28 mouse cellular contexts compared by ENCODE assay signal in genomic region chr2:7796415-7796814, GRCm38 (mm10).
DNase-seq lines count a peak whose midpoint lies in the region; ATAC-seq and TF ChIP-seq lines count a peak whose summit lies in the region.
"Had no signal": no experiment of that assay in that cellular context is flagged by ENCODE, and none has a peak within 500 bp of the region (broad histone marks: within the 10 kb centered on the region; RNA-seq: fewer than 3 reads in every experiment).

No protein-coding gene starts in this region.

- H3K36me3 ChIP-seq in kidney, postnatal 0 days (ENCODE audit: insufficient read depth, low read length), result no peaks in the 10 kb centered on the region
- no peaks in the 10 kb centered on the region for H3K36me3 ChIP-seq in MEL (ENCODE audit: control insufficient read depth in 1 of 2, insufficient read depth in 2 of 2, low read length in 2 of 2)
- no peaks in the 10 kb centered on the region for H3K36me3 ChIP-seq in midbrain, postnatal 0 days (ENCODE audit: insufficient read depth, low read length)
- H3K36me3 ChIP-seq in neural tube, embryonic 15.5 days, result no peaks in the 10 kb centered on the region
- H3K36me3 ChIP-seq: embryonic facial prominence, embryonic 10.5 days; embryonic facial prominence, embryonic 13.5 days; forebrain, embryonic 12.5 days; forebrain, embryonic 15.5 days; heart, embryonic 12.5 days; heart, embryonic 15.5 days had no signal

- TF ChIP-seq EP300 in MEL (IDR thresholded peaks at IDR 0.05; ENCODE audit: low read depth in 1 of 2, low read length in 2 of 2), result no peak

- no peaks in the 10 kb centered on the region for H3K4me1 ChIP-seq in kidney, postnatal 0 days (replicated peaks; ENCODE audit: insufficient read depth, low read length)
- H3K4me1 ChIP-seq in MEL (ENCODE audit: control insufficient read depth in 1 of 2, insufficient read depth in 2 of 2, low read length in 2 of 2), result no peaks in the 10 kb centered on the region
- no peaks in the 10 kb centered on the region for H3K4me1 ChIP-seq in midbrain, postnatal 0 days (ENCODE audit: insufficient read depth, low read length)
- no peaks in the 10 kb centered on the region for H3K4me1 ChIP-seq in neural tube, embryonic 15.5 days
- H3K4me1 ChIP-seq: embryonic facial prominence, embryonic 10.5 days; embryonic facial prominence, embryonic 13.5 days; forebrain, embryonic 12.5 days; forebrain, embryonic 15.5 days; heart, embryonic 12.5 days; heart, embryonic 15.5 days had no signal

- WGBS in kidney, postnatal 0 days, result 52% methylated on average over 2 of the region's 2 CpGs
- WGBS in midbrain, postnatal 0 days, result 79% methylated on average over 2 of the region's 2 CpGs
- 81% methylated on average over 2 of the region's 2 CpGs for WGBS in neural tube, embryonic 15.5 days

- H3K79me2 ChIP-seq in MEL (ENCODE audit: control insufficient read depth, insufficient read depth, low read length, poor library complexity), result no peaks in the 10 kb centered on the region

- no peaks in the 10 kb centered on the region for H3K9me3 ChIP-seq in kidney, postnatal 0 days (replicated peaks; ENCODE audit: low read length)
- no peaks in the 10 kb centered on the region for H3K9me3 ChIP-seq in MEL (replicated peaks; ENCODE audit: insufficient read depth, low read length)
- H3K9me3 ChIP-seq in midbrain, postnatal 0 days (ENCODE audit: low read length), result no peaks in the 10 kb centered on the region
- H3K9me3 ChIP-seq in neural tube, embryonic 15.5 days (replicated peaks), result no peaks in the 10 kb centered on the region
- H3K9me3 ChIP-seq: embryonic facial prominence, embryonic 10.5 days; embryonic facial prominence, embryonic 13.5 days; forebrain, embryonic 12.5 days; forebrain, embryonic 15.5 days; heart, embryonic 15.5 days had no signal

- no peak for ATAC-seq in kidney, postnatal 0 days (replicated peaks; ENCODE audit: low FRiP score, low read depth)
- peak; percentile 75 to 80; a peak in 3 of 4 replicates for ATAC-seq in hematopoietic stem cell, adult 5-6 weeks (replicated peaks in 1 of 2; ENCODE audit: insufficient read depth in 1 of 2, low FRiP score in 2 of 2, low TSS enrichment in 1 of 2, low read depth in 1 of 2, poor library complexity in 2 of 2, severe bottlenecking in 2 of 2)
- ATAC-seq in midbrain, postnatal 0 days (ENCODE audit: low FRiP score), result no peak
- no peak for ATAC-seq in neural tube, embryonic 15.5 days (ENCODE audit: low FRiP score)
- ATAC-seq: activated CD4-positive, CD25-positive, alpha-beta regulatory T cell, adult 4 months; CD4-positive, CD25-positive, alpha-beta regulatory T cell, adult 4 months; forebrain, embryonic 15.5 days; hindbrain, postnatal 0 days; inflammation-experienced regulatory T-cells, adult 6 months had no signal

- H3K9ac ChIP-seq in kidney, postnatal 0 days (ENCODE audit: low read depth, low read length), result no peak overlapping the region
- H3K9ac ChIP-seq in MEL (ENCODE audit: control insufficient read depth, low read depth, low read length, poor library complexity, severe bottlenecking), result no peak overlapping the region
- H3K9ac ChIP-seq in midbrain, postnatal 0 days (replicated peaks; ENCODE audit: low read length, poor library complexity, severe bottlenecking), result no peak overlapping the region
- H3K9ac ChIP-seq in neural tube, embryonic 15.5 days (replicated peaks), result no peak overlapping the region
- H3K9ac ChIP-seq: embryonic facial prominence, embryonic 13.5 days; forebrain, embryonic 12.5 days; forebrain, embryonic 15.5 days; heart, embryonic 12.5 days; heart, embryonic 15.5 days; hindbrain, embryonic 14.5 days had no signal

- DNase-seq in kidney, postnatal 0 days (ENCODE audit: low spot score), result peak; percentile 33
- no peak for DNase-seq in kidney, adult 11 months
- DNase-seq in MEL (ENCODE audit: low read depth, low spot score), result peak; percentile 6
- no peak for DNase-seq in midbrain, postnatal 0 days (ENCODE audit: low spot score)
- DNase-seq: adrenal gland, adult 8-10 months; adrenal gland, postnatal 25 days; cerebellum, adult 18-20 months; cerebellum, adult 9-10 months; cerebellum, postnatal 14 days; embryo, embryonic 11 days; gastrocnemius, postnatal 25 days; heart, adult 18-20 months; heart, postnatal 10 days; heart, postnatal 36 days had no signal

- no peaks in the 10 kb centered on the region for H3K27me3 ChIP-seq in kidney, postnatal 0 days (ENCODE audit: insufficient read depth, low read length)
- H3K27me3 ChIP-seq in MEL (ENCODE audit: control insufficient read depth in 1 of 2, insufficient read depth in 2 of 2, low read length in 2 of 2), result no peaks in the 10 kb centered on the region
- no peaks in the 10 kb centered on the region for H3K27me3 ChIP-seq in midbrain, postnatal 0 days (ENCODE audit: insufficient read depth, low read length)
- H3K27me3 ChIP-seq in neural tube, embryonic 15.5 days (replicated peaks), result no peaks in the 10 kb centered on the region
- H3K27me3 ChIP-seq: embryonic facial prominence, embryonic 13.5 days; forebrain, embryonic 12.5 days; forebrain, embryonic 15.5 days; heart, embryonic 12.5 days; heart, embryonic 15.5 days had no signal

- no peak for TF ChIP-seq RAD21 in MEL (IDR thresholded peaks at IDR 0.05; ENCODE audit: low read depth, low read length)

- no peak overlapping the region for H3K4me3 ChIP-seq in kidney, postnatal 0 days (replicated peaks; ENCODE audit: low read depth, low read length)
- H3K4me3 ChIP-seq in MEL (ENCODE audit: control insufficient read depth in 1 of 2, insufficient read depth in 1 of 2, low read depth in 2 of 2, low read length in 2 of 2), result no peak overlapping the region
- H3K4me3 ChIP-seq in midbrain, postnatal 0 days (ENCODE audit: low read depth, low read length), result no peak overlapping the region
- H3K4me3 ChIP-seq in neural tube, embryonic 15.5 days (replicated peaks), result no peak overlapping the region
- H3K4me3 ChIP-seq: embryonic facial prominence, embryonic 10.5 days; embryonic facial prominence, embryonic 13.5 days; erythroblast, embryonic 14.5 days; forebrain, embryonic 12.5 days; forebrain, embryonic 15.5 days; heart, embryonic 12.5 days; heart, embryonic 15.5 days had no signal

- no peak for TF ChIP-seq CTCF in kidney, postnatal 0 days (IDR thresholded peaks at IDR 0.05; ENCODE audit: low read depth)
- TF ChIP-seq CTCF in MEL (IDR thresholded peaks at IDR 0.05 in 2 of 3, conservative IDR thresholded peaks at IDR 0.05 in 1 of 3; ENCODE audit: control insufficient read depth in 1 of 3, insufficient read depth in 1 of 3, low read depth in 2 of 3, low read length in 3 of 3, poor library complexity in 1 of 3, severe bottlenecking in 1 of 3), result no peak
- no peak for TF ChIP-seq CTCF in midbrain, postnatal 0 days (IDR thresholded peaks at IDR 0.05)

- TF ChIP-seq POLR2A in MEL (IDR thresholded peaks at IDR 0.05; ENCODE audit: control insufficient read depth in 1 of 2, insufficient read depth in 1 of 2, low read depth in 1 of 2, low read length in 2 of 2, poor library complexity in 1 of 2), result no peak

- no peak overlapping the region for H3K4me2 ChIP-seq in kidney, postnatal 0 days (ENCODE audit: low read length)
- no peak overlapping the region for H3K4me2 ChIP-seq in midbrain, postnatal 0 days (ENCODE audit: low read depth, low read length, poor library complexity, severe bottlenecking)
- no peak overlapping the region for H3K4me2 ChIP-seq in neural tube, embryonic 15.5 days
- H3K4me2 ChIP-seq: embryonic facial prominence, embryonic 13.5 days; forebrain, embryonic 12.5 days; forebrain, embryonic 15.5 days; heart, embryonic 12.5 days; heart, embryonic 15.5 days; hindbrain, embryonic 14.5 days had no signal

- no peak overlapping the region for H3K27ac ChIP-seq in kidney, postnatal 0 days
- H3K27ac ChIP-seq in MEL (ENCODE audit: control insufficient read depth, low read depth, low read length), result no peak overlapping the region
- H3K27ac ChIP-seq in midbrain, postnatal 0 days (ENCODE audit: low read depth, low read length), result no peak overlapping the region
- no peak overlapping the region for H3K27ac ChIP-seq in neural tube, embryonic 15.5 days (replicated peaks)
- H3K27ac ChIP-seq: embryonic facial prominence, embryonic 10.5 days; embryonic facial prominence, embryonic 13.5 days; forebrain, embryonic 12.5 days; forebrain, embryonic 15.5 days; heart, embryonic 15.5 days; hindbrain, embryonic 14.5 days; hindbrain, postnatal 0 days had no signal

TF ChIP-seq in MEL, 35 proteins besides CTCF, POLR2A, EP300 and RAD21:
- no peak for TF ChIP-seq JUND (IDR thresholded peaks at IDR 0.05; ENCODE audit: low read depth, low read length)
- TF ChIP-seq MAFK (IDR thresholded peaks at IDR 0.05; ENCODE audit: borderline replicate concordance, low read depth, low read length), result no peak
- no peak for TF ChIP-seq UBTF (IDR thresholded peaks at IDR 0.05; ENCODE audit: borderline replicate concordance, insufficient read depth, low read depth, low read length)
- TF ChIP-seq TAL1 (IDR thresholded peaks at IDR 0.05; ENCODE audit: low read length), result no peak
- no peak for TF ChIP-seq ETS1 (IDR thresholded peaks at IDR 0.05; ENCODE audit: low read depth, low read length)
- TF ChIP-seq ZKSCAN1 (IDR thresholded peaks at IDR 0.05; ENCODE audit: low read depth, low read length), result no peak
- TF ChIP-seq BHLHE40 (IDR thresholded peaks at IDR 0.05; ENCODE audit: borderline replicate concordance, low read depth, low read length), result no peak
- TF ChIP-seq HCFC1 (IDR thresholded peaks at IDR 0.05; ENCODE audit: low read depth, low read length), result no peak
- no peak for TF ChIP-seq CHD1 (IDR thresholded peaks at IDR 0.05; ENCODE audit: low read depth, low read length)
- TF ChIP-seq ZNF384 (IDR thresholded peaks at IDR 0.05; ENCODE audit: low read depth, low read length), result no peak
TF ChIP-seq in MEL: peak in this region for 0.

Comparison
In these comparisons a context has a peak if more than half of its experiments do, and no peak if none do; other contexts are left out.
1. DNase-seq: peak in kidney, postnatal 0 days (single experiment) and MEL (single experiment); none in kidney, adult 11 months (single experiment) and midbrain, postnatal 0 days (single experiment).
2. ATAC-seq: peak in hematopoietic stem cell, adult 5-6 weeks (2 of 2); none in kidney, postnatal 0 days (single experiment), midbrain, postnatal 0 days (single experiment) and neural tube, embryonic 15.5 days (single experiment).